Mouse (Mus musculus) layer of hippocampus, adult 9-10 months (tissue): Measurements from ENCODE around the gene Gm13304.
"Not testable (repeated sequence)": the region's sequence is repeated elsewhere in the genome, so short reads cannot be mapped to it uniquely, and the experiment has no call there.

ENCODE experiments used
- DNase-seq: peaks from one replicate; pipeline ENCODE4 v3.0.0; 2022; ENCODE audit warnings: low spot score

Gm13304 gene

DNA sequence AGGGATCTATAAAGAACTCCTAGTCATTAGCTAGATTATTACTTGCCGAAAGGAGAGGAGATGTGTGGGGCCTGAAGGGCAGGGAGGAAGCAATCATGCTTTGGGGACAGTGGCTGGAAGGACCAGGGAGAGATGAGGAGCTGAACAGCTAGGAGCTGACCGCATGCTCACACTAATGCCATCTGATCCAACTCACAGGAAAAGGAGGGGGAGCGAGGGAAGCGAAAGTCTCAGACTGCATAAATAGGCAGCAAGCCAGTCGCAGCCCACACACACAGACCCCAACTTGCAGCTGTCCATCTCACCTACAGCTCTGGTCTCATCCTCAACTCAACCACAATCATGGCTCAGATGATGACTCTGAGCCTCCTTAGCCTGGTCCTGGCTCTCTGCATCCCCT, at the start of gene Gm13304:
Gene Gm13304, plus strand, starts transcription at position 301 of the 400 bp plus-strand sequence.
- DNase-seq: not testable (repeated sequence)

DNA sequence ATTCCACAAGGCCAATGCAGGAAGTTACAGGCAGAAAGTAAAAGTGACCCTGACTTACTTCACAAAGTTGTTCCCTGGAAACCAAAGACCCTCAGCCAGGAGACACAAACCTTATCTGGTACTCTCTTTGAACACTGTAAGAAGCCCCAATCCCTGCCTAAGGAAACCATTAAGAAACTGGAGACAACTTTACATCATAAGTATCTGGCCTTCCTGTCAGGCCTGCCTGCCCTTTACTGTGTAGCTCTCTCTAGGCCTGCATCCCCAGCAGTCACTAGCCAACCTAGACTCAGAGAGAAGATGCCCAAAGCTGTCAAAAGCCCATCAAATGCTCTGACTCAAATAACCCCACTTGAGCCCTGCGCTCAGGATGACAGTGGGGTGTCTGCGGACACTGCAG, 23.7 kb upstream of the Gm13304 start, which contains the start of gene Gm3893:
Gene Gm3893, plus strand, starts transcription at position 301 of the 400 bp plus-strand sequence.
- not testable (repeated sequence) for DNase-seq

DNA sequence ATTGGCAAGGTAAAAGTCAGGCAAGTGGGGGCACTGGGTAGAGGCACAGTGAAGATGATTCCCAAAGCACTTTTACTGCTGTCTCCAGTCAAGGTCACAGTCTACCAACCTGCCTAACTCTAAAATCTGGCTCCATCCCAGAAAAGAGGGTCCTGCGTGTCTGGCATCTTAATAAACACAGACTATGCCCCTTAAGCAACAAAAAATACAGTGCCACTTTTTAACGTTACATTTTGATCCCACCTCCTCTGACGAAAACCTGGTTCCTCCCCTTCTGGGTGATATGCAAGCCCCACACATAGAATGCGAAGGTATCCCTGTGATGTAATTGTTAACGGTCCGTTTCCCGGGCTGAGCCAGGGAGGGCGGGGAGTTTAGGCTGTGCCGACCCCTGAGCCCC, 38.5 kb downstream of the Gm13304 start, which contains the start of gene Gm13306:
Gene Gm13306, plus strand, starts transcription at position 301 of the 400 bp plus-strand sequence.
- not testable (repeated sequence) for DNase-seq
